Mouse (Mus musculus): ENCODE results near the gene Trim69. TPM values are rescaled to one million over a fixed set of nuclear protein-coding genes. Genes with fewer than 3 reads are reported as not detected.

Trim69 gene
- polyA plus RNA-seq (2014; fragmentation: Nextera tagmentation; extraction: Ambion mirVana) = not detected in 2 replicates

DNA sequence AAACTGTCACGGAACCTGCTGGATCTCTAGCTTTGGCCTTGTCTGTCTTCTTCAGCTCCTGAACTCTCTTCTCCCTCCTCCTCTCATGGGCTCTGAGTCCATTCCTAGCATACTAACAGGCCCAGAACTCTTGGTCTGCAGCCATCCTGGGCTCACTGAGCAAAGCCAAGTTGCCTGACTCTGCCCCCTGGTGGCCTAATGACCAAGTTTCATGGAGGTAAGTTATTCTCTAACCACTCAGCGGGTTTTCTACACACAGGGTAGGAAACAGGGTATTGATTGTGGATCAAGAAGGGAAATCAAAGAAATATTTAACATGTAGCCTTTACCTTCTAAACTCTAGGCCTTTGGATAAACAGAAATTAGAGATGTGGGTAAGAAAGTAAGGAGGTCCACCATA lies at the start of gene Trim69:
Gene Trim69, plus strand, starts transcription at position 21 of the 400 bp plus-strand sequence.
- peak; percentile 84 for DNase-seq (ENCODE audit: low spot score)
- WGBS = 30% methylated on average over 2 of the region's 2 CpGs
- no peak within 1 kb of the TSS for H3K4me3 ChIP-seq (ENCODE audit: low read depth, low read length)
- no peaks in the 10 kb centered on the region for H3K36me3 ChIP-seq (ENCODE audit: control insufficient read depth, insufficient read depth, low read length)
- no peak within 1 kb of the TSS for H3K9ac ChIP-seq (ENCODE audit: low read length)
- peak; percentile 69 for ATAC-seq
- H3K4me1 ChIP-seq (ENCODE audit: control insufficient read depth, insufficient read depth, low read length) = no peaks in the 10 kb centered on the region
- no peak within 1 kb of the TSS for H3K27ac ChIP-seq (ENCODE audit: low read depth, low read length)
- no peak within 1 kb of the TSS for H3K4me2 ChIP-seq (ENCODE audit: low read length)
- no peaks in the 10 kb centered on the region for H3K9me3 ChIP-seq (replicated peaks; ENCODE audit: control insufficient read depth, low read length)
- H3K27me3 ChIP-seq (replicated peaks; ENCODE audit: control insufficient read depth, insufficient read depth, low read length) = no peaks in the 10 kb centered on the region

- H3K4me3 ChIP-seq (ENCODE audit: low read depth, low read length) = no peak overlapping the region
- no peak overlapping the region for H3K9ac ChIP-seq (ENCODE audit: low read length)
- H3K27me3 ChIP-seq (replicated peaks; ENCODE audit: control insufficient read depth, insufficient read depth, low read length) = no peaks in the 10 kb centered on the region
- peak; percentile 1 for DNase-seq (ENCODE audit: low spot score)
- H3K36me3 ChIP-seq (ENCODE audit: control insufficient read depth, insufficient read depth, low read length) = peaks cover 13% of the 10 kb centered on the region
- WGBS = 89% methylated on average over 2 of the region's 2 CpGs
- no peak for ATAC-seq
- no peak overlapping the region for H3K27ac ChIP-seq (ENCODE audit: low read depth, low read length)
- H3K4me2 ChIP-seq (ENCODE audit: low read length) = no peak overlapping the region
- no peaks in the 10 kb centered on the region for H3K9me3 ChIP-seq (replicated peaks; ENCODE audit: control insufficient read depth, low read length)
- H3K4me1 ChIP-seq (ENCODE audit: control insufficient read depth, insufficient read depth, low read length) = no peaks in the 10 kb centered on the region; the same call in 1 of the 2 replicates
These were observed 43.6 kb upstream of the Trim69 start for GRCm38 (mm10) chr2:122116888-122117287.

- under 1% methylated on average over 47 of the region's 47 CpGs for WGBS
- H3K27me3 ChIP-seq (replicated peaks; ENCODE audit: control insufficient read depth, insufficient read depth, low read length) = no peaks in the 10 kb centered on the region
These were observed 42.2 kb upstream of the Trim69 start, which contains the start of gene Spg11 for GRCm38 (mm10) chr2:122117961-122118958. Gene Spg11, minus strand, starts transcription at chr2:122118386.

DNA sequence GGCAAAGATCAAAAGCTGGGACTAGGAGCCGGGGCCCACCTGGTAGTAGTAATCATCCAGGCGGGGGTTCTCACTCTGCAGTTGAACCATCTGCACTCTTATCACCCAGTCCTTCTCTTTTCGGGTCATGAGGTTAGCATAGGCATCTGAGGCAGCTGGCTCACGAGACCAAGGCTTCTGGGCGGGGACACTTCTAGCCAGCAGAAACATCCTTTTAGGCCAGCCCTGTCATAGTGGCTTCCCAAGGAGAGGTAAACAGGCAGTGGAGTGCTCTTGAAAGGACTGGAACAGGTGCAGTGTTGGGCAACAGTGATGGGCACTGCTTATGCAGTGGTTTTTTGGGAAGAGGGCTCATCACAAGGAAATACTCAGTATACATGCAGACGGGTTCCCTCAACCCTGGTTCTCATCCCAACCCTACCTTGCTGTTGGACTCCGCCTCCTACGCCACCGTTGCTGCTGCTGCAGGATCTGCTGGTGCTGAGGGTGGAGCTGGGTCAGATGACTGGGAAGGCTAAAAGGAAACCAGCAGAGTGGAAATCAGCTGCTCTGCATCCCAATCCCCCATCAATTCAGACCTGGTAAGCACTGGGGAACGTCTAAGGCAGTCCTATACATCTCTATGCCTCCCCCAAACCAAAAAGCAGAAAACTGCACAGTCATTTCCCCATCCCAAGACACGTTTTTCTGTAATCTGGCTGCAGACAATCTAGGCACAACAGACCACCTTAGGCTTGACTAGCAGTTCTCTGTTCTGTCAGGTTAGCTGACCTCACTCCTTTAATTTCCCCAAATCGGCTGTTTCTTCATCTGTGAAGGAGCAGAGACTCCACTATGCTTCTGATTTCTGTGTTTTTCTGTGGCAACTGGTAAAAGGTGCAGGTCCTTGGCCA lies 34.6 kb upstream of the Trim69 start:
- Histone ChIP-seq H3K4me1 (ENCODE audit: control insufficient read depth, insufficient read depth, low read length) (no peaks in the 10 kb centered on the region), H3K4me3 (ENCODE audit: low read depth, low read length) (no peak overlapping the region), H3K9ac (ENCODE audit: low read length) (no peak overlapping the region), H3K9me3 (replicated peaks; ENCODE audit: control insufficient read depth, low read length) (no peaks in the 10 kb centered on the region), H3K27ac (ENCODE audit: low read depth, low read length) (no peak overlapping the region), H3K4me2 (ENCODE audit: low read length) (no peak overlapping the region), H3K36me3 (ENCODE audit: control insufficient read depth, insufficient read depth, low read length) (no peaks in the 10 kb centered on the region), H3K27me3 (replicated peaks; ENCODE audit: control insufficient read depth, insufficient read depth, low read length) (no peaks in the 10 kb centered on the region)
- ATAC-seq (no peak), DNase-seq (ENCODE audit: low spot score) (no peak)
- 55% methylated on average over 12 of the region's 12 CpGs for WGBS

More at GRCm38 (mm10) chr2:122117961-122118958, 42.2 kb upstream of the Trim69 start, which contains the start of gene Spg11:
- Histone ChIP-seq H3K4me3 (ENCODE audit: low read depth, low read length) (peak within 1 kb of the TSS; percentile 87), H3K9ac (ENCODE audit: low read length) (peak within 1 kb of the TSS; percentile 93), H3K27ac (ENCODE audit: low read depth, low read length) (peak within 1 kb of the TSS; percentile 94), H3K36me3 (ENCODE audit: control insufficient read depth, insufficient read depth, low read length) (peaks cover 7% of the 10 kb centered on the region), H3K4me1 (ENCODE audit: control insufficient read depth, insufficient read depth, low read length) (no peaks in the 10 kb centered on the region; the same call in 1 of the 2 replicates), H3K4me2 (ENCODE audit: low read length) (peak within 1 kb of the TSS; percentile 61), H3K9me3 (replicated peaks; ENCODE audit: control insufficient read depth, low read length) (no peaks in the 10 kb centered on the region)
- DNase-seq (ENCODE audit: low spot score) = peak; percentile 99
- peak; percentile 100 for ATAC-seq

DNA sequence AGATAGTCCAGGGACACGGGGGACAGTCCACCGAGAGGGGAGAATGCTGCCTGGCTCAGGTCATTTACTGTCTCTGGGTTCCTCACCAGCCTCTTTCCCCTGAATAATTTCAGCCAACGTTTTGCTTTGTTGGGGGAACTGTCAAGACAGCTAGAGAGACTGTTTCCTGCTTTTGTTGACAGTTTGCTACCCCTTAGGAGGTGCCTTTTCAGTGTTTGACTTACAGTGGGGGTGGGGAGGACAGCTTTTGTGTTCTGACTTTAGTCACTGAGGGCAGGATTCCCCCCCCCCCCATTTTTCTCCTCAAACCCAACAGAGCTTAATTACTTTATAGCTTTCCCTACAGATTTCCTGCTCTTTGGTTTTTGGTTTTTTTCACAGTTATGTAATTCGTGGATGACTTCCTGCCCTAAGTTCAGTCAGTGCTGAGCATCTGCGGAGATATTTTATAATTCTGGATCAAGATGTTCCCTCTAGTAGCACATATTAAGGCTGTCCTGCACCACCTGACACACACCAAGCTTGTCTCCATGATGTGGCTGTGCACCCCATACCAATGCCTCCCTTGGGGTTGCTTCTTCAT lies 33.6 kb upstream of the Trim69 start:
- 44% methylated on average over 5 of the region's 5 CpGs for WGBS
- H3K4me1 ChIP-seq (ENCODE audit: control insufficient read depth, insufficient read depth, low read length) = no peaks in the 10 kb centered on the region
- no peak overlapping the region for H3K27ac ChIP-seq (ENCODE audit: low read depth, low read length)
- no peak overlapping the region for H3K4me3 ChIP-seq (ENCODE audit: low read depth, low read length)
- no peaks in the 10 kb centered on the region for H3K9me3 ChIP-seq (replicated peaks; ENCODE audit: control insufficient read depth, low read length)
- no peaks in the 10 kb centered on the region for H3K36me3 ChIP-seq (ENCODE audit: control insufficient read depth, insufficient read depth, low read length)
- no peak overlapping the region for H3K4me2 ChIP-seq (ENCODE audit: low read length)
- ATAC-seq = no peak
- DNase-seq (ENCODE audit: low spot score) = no peak
- no peaks in the 10 kb centered on the region for H3K27me3 ChIP-seq (replicated peaks; ENCODE audit: control insufficient read depth, insufficient read depth, low read length)
- H3K9ac ChIP-seq (ENCODE audit: low read length) = no peak overlapping the region

- 94% methylated on average over 4 of the region's 4 CpGs for WGBS
- Histone ChIP-seq H3K36me3 (ENCODE audit: control insufficient read depth, insufficient read depth, low read length) (no peaks in the 10 kb centered on the region), H3K4me3 (ENCODE audit: low read depth, low read length) (no peak overlapping the region), H3K27ac (ENCODE audit: low read depth, low read length) (no peak overlapping the region), H3K9me3 (replicated peaks; ENCODE audit: control insufficient read depth, low read length) (no peaks in the 10 kb centered on the region), H3K4me1 (ENCODE audit: control insufficient read depth, insufficient read depth, low read length) (no peaks in the 10 kb centered on the region), H3K9ac (ENCODE audit: low read length) (no peak overlapping the region), H3K27me3 (replicated peaks; ENCODE audit: control insufficient read depth, insufficient read depth, low read length) (no peaks in the 10 kb centered on the region), H3K4me2 (ENCODE audit: low read length) (no peak overlapping the region)
- no peak for DNase-seq (ENCODE audit: low spot score)
- ATAC-seq = no peak
These were observed 32.9 kb upstream of the Trim69 start for GRCm38 (mm10) chr2:122127635-122128034.

DNA sequence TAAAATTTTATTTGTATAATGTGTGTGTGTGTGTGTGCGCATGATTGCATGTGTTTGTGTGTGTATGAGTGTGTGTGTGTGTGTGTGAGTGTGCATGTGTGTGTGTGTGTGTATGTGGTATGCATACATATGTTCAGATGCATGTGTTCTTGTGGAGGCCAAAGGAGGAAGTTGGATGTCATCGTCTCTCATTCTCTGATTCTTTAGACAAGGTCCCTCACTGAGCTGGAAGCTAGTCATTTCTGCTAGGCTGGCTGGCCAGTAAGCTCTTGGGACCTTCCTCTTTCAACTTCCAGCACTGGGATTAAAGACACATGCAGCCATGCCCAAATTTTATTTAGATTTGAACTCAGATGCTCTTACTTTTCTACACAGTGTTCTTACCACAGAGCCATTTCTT lies 28.4 kb upstream of the Trim69 start:
- Histone ChIP-seq H3K4me2 (ENCODE audit: low read length) (no peak overlapping the region), H3K27me3 (replicated peaks; ENCODE audit: control insufficient read depth, insufficient read depth, low read length) (no peaks in the 10 kb centered on the region), H3K27ac (ENCODE audit: low read depth, low read length) (no peak overlapping the region), H3K4me3 (ENCODE audit: low read depth, low read length) (no peak overlapping the region), H3K36me3 (ENCODE audit: control insufficient read depth, insufficient read depth, low read length) (no peaks in the 10 kb centered on the region), H3K9me3 (replicated peaks; ENCODE audit: control insufficient read depth, low read length) (no peaks in the 10 kb centered on the region), H3K9ac (ENCODE audit: low read length) (no peak overlapping the region), H3K4me1 (ENCODE audit: control insufficient read depth, insufficient read depth, low read length) (no peaks in the 10 kb centered on the region)
- ATAC-seq (no peak), DNase-seq (ENCODE audit: low spot score) (no peak)
- 94% methylated on average over 2 of the region's 2 CpGs for WGBS

GRCm38 (mm10) chr2:122132618-122133017 lies 27.9 kb upstream of the Trim69 start:
- H3K4me2 ChIP-seq (ENCODE audit: low read length) = no peak overlapping the region
- no peaks in the 10 kb centered on the region for H3K36me3 ChIP-seq (ENCODE audit: control insufficient read depth, insufficient read depth, low read length)
- no peaks in the 10 kb centered on the region for H3K4me1 ChIP-seq (ENCODE audit: control insufficient read depth, insufficient read depth, low read length)
- no peaks in the 10 kb centered on the region for H3K9me3 ChIP-seq (replicated peaks; ENCODE audit: control insufficient read depth, low read length)
- H3K4me3 ChIP-seq (ENCODE audit: low read depth, low read length) = no peak overlapping the region
- no peak overlapping the region for H3K9ac ChIP-seq (ENCODE audit: low read length)
- 79% methylated on average over 2 of the region's 2 CpGs for WGBS
- no peak overlapping the region for H3K27ac ChIP-seq (ENCODE audit: low read depth, low read length)
- no peaks in the 10 kb centered on the region for H3K27me3 ChIP-seq (replicated peaks; ENCODE audit: control insufficient read depth, insufficient read depth, low read length)
- DNase-seq (ENCODE audit: low spot score) = no peak
- ATAC-seq = no peak

All from forebrain, embryonic 14.5 days (tissue).